Mouse (Mus musculus): ENCODE data around the gene Ahnak. TPM values are rescaled to one million over a fixed set of nuclear protein-coding genes. Genes with fewer than 3 reads are reported as not detected.

The Ahnak gene
- polyA plus RNA-seq, 1 experiment from 2014 or later, result 25.6 TPM

GRCm38 (mm10) chr19:9034480-9034879 is 45.4 kb downstream of the Ahnak start:
- no peak overlapping the region for H3K27ac ChIP-seq
- H3K4me3 ChIP-seq, result no peak overlapping the region
- no peak overlapping the region for H3K4me2 ChIP-seq
- no peaks in the 10 kb centered on the region for H3K9me3 ChIP-seq
- H3K4me1 ChIP-seq, result peaks cover 9% of the 10 kb centered on the region
- no peak for ATAC-seq (ENCODE audit: borderline replicate concordance, extremely low read depth, low FRiP score, low TSS enrichment)
- H3K27me3 ChIP-seq, result no peaks in the 10 kb centered on the region
- H3K9ac ChIP-seq, result no peak overlapping the region
- H3K36me3 ChIP-seq, result no peaks in the 10 kb centered on the region
- 71% methylated on average over 3 of the region's 3 CpGs for WGBS

- no peaks in the 10 kb centered on the region for H3K27me3 ChIP-seq
- peaks cover 13% of the 10 kb centered on the region for H3K4me1 ChIP-seq
- WGBS, result 46% methylated on average over 3 of the region's 3 CpGs
- H3K4me2 ChIP-seq, result no peak overlapping the region
- H3K9ac ChIP-seq, result no peak overlapping the region
- no peak overlapping the region for H3K27ac ChIP-seq
- no peak for ATAC-seq (ENCODE audit: borderline replicate concordance, extremely low read depth, low FRiP score, low TSS enrichment)
- H3K4me3 ChIP-seq, result no peak overlapping the region
- no peaks in the 10 kb centered on the region for H3K9me3 ChIP-seq
- no peaks in the 10 kb centered on the region for H3K36me3 ChIP-seq
These were observed 46.0 kb downstream of the Ahnak start for GRCm38 (mm10) chr19:9035101-9035500.

- no peak overlapping the region for H3K9ac ChIP-seq
- no peak for ATAC-seq (ENCODE audit: borderline replicate concordance, extremely low read depth, low FRiP score, low TSS enrichment)
- 50% methylated on average over 3 of the region's 3 CpGs for WGBS
- H3K9me3 ChIP-seq, result no peaks in the 10 kb centered on the region
- H3K4me2 ChIP-seq, result no peak overlapping the region
- no peaks in the 10 kb centered on the region for H3K27me3 ChIP-seq
- no peak overlapping the region for H3K27ac ChIP-seq
- no peak overlapping the region for H3K4me3 ChIP-seq
- no peaks in the 10 kb centered on the region for H3K36me3 ChIP-seq
- H3K4me1 ChIP-seq, result peaks cover 13% of the 10 kb centered on the region
These were observed 49.1 kb downstream of the Ahnak start for GRCm38 (mm10) chr19:9038136-9038535.

- Histone ChIP-seq H3K9ac (no peak overlapping the region), H3K9me3 (no peaks in the 10 kb centered on the region), H3K4me3 (no peak overlapping the region), H3K27me3 (no peaks in the 10 kb centered on the region), H3K4me1 (peaks cover 4% of the 10 kb centered on the region; the same call in 1 of the 2 replicates), H3K4me2 (no peak overlapping the region), H3K27ac (no peak overlapping the region), H3K36me3 (no peaks in the 10 kb centered on the region)
- WGBS, result 58% methylated on average over 4 of the region's 4 CpGs
- ATAC-seq (ENCODE audit: borderline replicate concordance, extremely low read depth, low FRiP score, low TSS enrichment), result no peak
These were observed 50.2 kb downstream of the Ahnak start for GRCm38 (mm10) chr19:9039266-9039665.

- H3K9ac ChIP-seq, result no peak overlapping the region
- no peak overlapping the region for H3K27ac ChIP-seq
- WGBS, result 25% methylated on average over 7 of the region's 7 CpGs
- no peaks in the 10 kb centered on the region for H3K36me3 ChIP-seq
- H3K27me3 ChIP-seq, result no peaks in the 10 kb centered on the region
- ATAC-seq (ENCODE audit: borderline replicate concordance, extremely low read depth, low FRiP score, low TSS enrichment), result no peak
- no peak overlapping the region for H3K4me3 ChIP-seq
- no peaks in the 10 kb centered on the region for H3K9me3 ChIP-seq
- H3K4me2 ChIP-seq, result no peak overlapping the region
- 0 out of 2 replicates have a peak, but pooled peaks cover 4% of the 10 kb centered on the region for H3K4me1 ChIP-seq
These were observed 50.8 kb downstream of the Ahnak start for GRCm38 (mm10) chr19:9039928-9040327.

GRCm38 (mm10) chr19:9040649-9041048 is 51.6 kb downstream of the Ahnak start:
- Histone ChIP-seq H3K36me3 (no peaks in the 10 kb centered on the region), H3K27me3 (no peaks in the 10 kb centered on the region), H3K9ac (no peak overlapping the region), H3K9me3 (no peaks in the 10 kb centered on the region), H3K4me3 (no peak overlapping the region), H3K27ac (no peak overlapping the region), H3K4me2 (no peak overlapping the region), H3K4me1 (0 out of 2 replicates have a peak, but pooled peaks cover 4% of the 10 kb centered on the region)
- WGBS, result 79% methylated on average over 6 of the region's 6 CpGs
- no peak for ATAC-seq (ENCODE audit: borderline replicate concordance, extremely low read depth, low FRiP score, low TSS enrichment)

- Histone ChIP-seq H3K27me3 (no peaks in the 10 kb centered on the region), H3K9me3 (no peaks in the 10 kb centered on the region), H3K36me3 (no peaks in the 10 kb centered on the region), H3K27ac (no peak overlapping the region), H3K4me1 (0 out of 2 replicates have a peak, but pooled peaks cover 4% of the 10 kb centered on the region), H3K4me2 (no peak overlapping the region), H3K4me3 (no peak overlapping the region), H3K9ac (no peak overlapping the region)
- no peak for ATAC-seq (ENCODE audit: borderline replicate concordance, extremely low read depth, low FRiP score, low TSS enrichment)
These were observed 52.0 kb downstream of the Ahnak start for GRCm38 (mm10) chr19:9041074-9041473.

- H3K4me1 ChIP-seq, result peaks cover 16% of the 10 kb centered on the region
- no peaks in the 10 kb centered on the region for H3K9me3 ChIP-seq
- H3K27me3 ChIP-seq, result no peaks in the 10 kb centered on the region
- WGBS, result 84% methylated on average over 1 of the region's 1 CpGs
- H3K4me2 ChIP-seq, result no peak overlapping the region
- no peak overlapping the region for H3K27ac ChIP-seq
- no peaks in the 10 kb centered on the region for H3K36me3 ChIP-seq
- no peak overlapping the region for H3K4me3 ChIP-seq
- H3K9ac ChIP-seq, result no peak overlapping the region
- no peak for ATAC-seq (ENCODE audit: borderline replicate concordance, extremely low read depth, low FRiP score, low TSS enrichment)
These were observed 54.0 kb downstream of the Ahnak start for GRCm38 (mm10) chr19:9043123-9043522.

GRCm38 (mm10) chr19:9044291-9044690 is 55.2 kb downstream of the Ahnak start:
- H3K9ac ChIP-seq, result no peak overlapping the region
- H3K4me2 ChIP-seq, result no peak overlapping the region

GRCm38 (mm10) chr19:9047207-9047945 is 58.3 kb downstream of the Ahnak start:
- ATAC-seq (ENCODE audit: borderline replicate concordance, extremely low read depth, low FRiP score, low TSS enrichment), result 0 out of 2 replicates have a peak, but pooled peaks have one; percentile 23
- Histone ChIP-seq H3K9ac (no peak overlapping the region), H3K27ac (peak overlapping the region; percentile 70)

More at GRCm38 (mm10) chr19:9044291-9044690, 55.2 kb downstream of the Ahnak start:
- WGBS, result 56% methylated on average over 4 of the region's 4 CpGs
- no peaks in the 10 kb centered on the region for H3K36me3 ChIP-seq
- H3K4me3 ChIP-seq, result no peak overlapping the region
- no peaks in the 10 kb centered on the region for H3K9me3 ChIP-seq
- H3K27ac ChIP-seq, result no peak overlapping the region
- H3K27me3 ChIP-seq, result no peaks in the 10 kb centered on the region
- peaks cover 20% of the 10 kb centered on the region for H3K4me1 ChIP-seq
- ATAC-seq (ENCODE audit: borderline replicate concordance, extremely low read depth, low FRiP score, low TSS enrichment), result no peak

GRCm38 (mm10) chr19:9047946-9048387 is 58.9 kb downstream of the Ahnak start:
- peak; percentile 70; the same call in 1 of the 2 replicates for ATAC-seq (ENCODE audit: borderline replicate concordance, extremely low read depth, low FRiP score, low TSS enrichment)
- no peak overlapping the region for H3K4me2 ChIP-seq
- peak overlapping the region; percentile 70 for H3K27ac ChIP-seq
- H3K9me3 ChIP-seq, result no peaks in the 10 kb centered on the region
- H3K9ac ChIP-seq, result no peak overlapping the region
- WGBS, result 9% methylated on average over 1 of the region's 1 CpGs
- H3K27me3 ChIP-seq, result no peaks in the 10 kb centered on the region
- H3K4me1 ChIP-seq, result peaks cover 19% of the 10 kb centered on the region
- no peaks in the 10 kb centered on the region for H3K36me3 ChIP-seq
- H3K4me3 ChIP-seq, result no peak overlapping the region

More at GRCm38 (mm10) chr19:9047207-9047945, 58.3 kb downstream of the Ahnak start:
- H3K4me1 ChIP-seq, result peaks cover 16% of the 10 kb centered on the region
- no peak overlapping the region for H3K4me2 ChIP-seq
- H3K4me3 ChIP-seq, result no peak overlapping the region
- 52% methylated on average over 7 of the region's 7 CpGs for WGBS
- H3K36me3 ChIP-seq, result no peaks in the 10 kb centered on the region
- H3K9me3 ChIP-seq, result no peaks in the 10 kb centered on the region
- H3K27me3 ChIP-seq, result no peaks in the 10 kb centered on the region

- 86% methylated on average over 4 of the region's 4 CpGs for WGBS
- Histone ChIP-seq H3K27ac (no peak overlapping the region), H3K4me1 (peaks cover 26% of the 10 kb centered on the region), H3K9ac (no peak overlapping the region), H3K9me3 (no peaks in the 10 kb centered on the region), H3K36me3 (no peaks in the 10 kb centered on the region), H3K4me2 (no peak overlapping the region), H3K4me3 (no peak overlapping the region), H3K27me3 (no peaks in the 10 kb centered on the region)
- ATAC-seq (ENCODE audit: borderline replicate concordance, extremely low read depth, low FRiP score, low TSS enrichment), result no peak
These were observed 60.0 kb downstream of the Ahnak start for GRCm38 (mm10) chr19:9048981-9049687.

Data from lung, embryonic 15.5 days (tissue).